Comparison of ENCODE assay signal across 11 mouse cellular contexts in genomic region chrX:153389291-153389690, GRCm38 (mm10).
DNase-seq lines count a peak whose midpoint lies in the region; ATAC-seq and TF ChIP-seq lines count a peak whose summit lies in the region.
"Had no signal": no experiment of that assay in that cellular context is flagged by ENCODE, and none has a peak within 500 bp of the region (broad histone marks: within the 10 kb centered on the region; RNA-seq: fewer than 3 reads in every experiment).

No protein-coding gene starts in this region.

- no peak for TF ChIP-seq EP300 in stomach, postnatal 0 days (optimal IDR thresholded peaks at IDR 0.05)

- H3K9ac ChIP-seq in stomach, postnatal 0 days (ENCODE audit: low read length), result no peak overlapping the region
- H3K9ac ChIP-seq: heart, embryonic 15.5 days had no signal

- WGBS in stomach, postnatal 0 days, result 31% methylated on average over 2 of the region's 2 CpGs

- H3K4me2 ChIP-seq in stomach, postnatal 0 days (replicated peaks; ENCODE audit: low read depth), result no peak overlapping the region
- H3K4me2 ChIP-seq: heart, embryonic 15.5 days had no signal

- no peak for ATAC-seq in stomach, postnatal 0 days (ENCODE audit: low FRiP score, low TSS enrichment)

- no peaks in the 10 kb centered on the region for H3K4me1 ChIP-seq in stomach, postnatal 0 days (replicated peaks; ENCODE audit: control insufficient read depth, insufficient read depth)
- H3K4me1 ChIP-seq: heart, embryonic 15.5 days had no signal

- DNase-seq in embryo, embryonic 10 days (ENCODE audit: low spot score), result peak; percentile 25
- no peak for DNase-seq in embryo, embryonic 9.5 days (ENCODE audit: extremely low spot score)
- DNase-seq in kidney, postnatal 14 days, result peak; percentile 7
- DNase-seq in kidney, adult 11 months, result no peak
- peak; percentile 2 for DNase-seq in urinary bladder, postnatal 14 days (ENCODE audit: low spot score)
- DNase-seq in urinary bladder, postnatal 10 days (ENCODE audit: low spot score), result no peak
- no peak for DNase-seq in stomach, postnatal 0 days (ENCODE audit: low spot score)
- no peak for DNase-seq in thymus, postnatal 10 days (ENCODE audit: low spot score in 2 of 2)
- DNase-seq: right cerebral cortex, postnatal 25 days; thymus, postnatal 25 days had no signal

- TF ChIP-seq CTCF in stomach, postnatal 0 days (IDR thresholded peaks at IDR 0.05; ENCODE audit: low read depth), result peak; percentile 73

- no peaks in the 10 kb centered on the region for H3K36me3 ChIP-seq in stomach, postnatal 0 days (ENCODE audit: control insufficient read depth, insufficient read depth, low read length)
- H3K36me3 ChIP-seq: heart, embryonic 15.5 days had no signal

- no peak overlapping the region for H3K27ac ChIP-seq in stomach, postnatal 0 days (replicated peaks)
- H3K27ac ChIP-seq: heart, embryonic 15.5 days had no signal

- no peak overlapping the region for H3K4me3 ChIP-seq in stomach, postnatal 0 days (ENCODE audit: low read depth, low read length)
- H3K4me3 ChIP-seq: heart, embryonic 15.5 days had no signal

- no peaks in the 10 kb centered on the region for H3K27me3 ChIP-seq in stomach, postnatal 0 days (ENCODE audit: control insufficient read depth, insufficient read depth, low read length)
- H3K27me3 ChIP-seq: heart, embryonic 15.5 days had no signal

- H3K9me3 ChIP-seq in stomach, postnatal 0 days (ENCODE audit: control insufficient read depth, low read length), result no peaks in the 10 kb centered on the region
- H3K9me3 ChIP-seq: heart, embryonic 15.5 days had no signal

Comparison
In these comparisons a context has a peak if more than half of its experiments do, and no peak if none do; other contexts are left out.
1. DNase-seq: peak in embryo, embryonic 10 days (single experiment), kidney, postnatal 14 days (single experiment) and urinary bladder, postnatal 14 days (single experiment); none in embryo, embryonic 9.5 days (single experiment), kidney, adult 11 months (single experiment), urinary bladder, postnatal 10 days (single experiment), stomach, postnatal 0 days (single experiment) and thymus, postnatal 10 days (0 of 2).